Mouse (Mus musculus): ENCODE results near the gene Igsf8. TPM values are rescaled to one million over a fixed set of nuclear protein-coding genes. Genes with fewer than 3 reads are reported as not detected.

The Igsf8 gene
- polyA plus RNA-seq, 1 experiment from 2014 or later = 54.4 TPM

Other genes starting within 250 kb of the Igsf8 start
- 17.3 and 17.6 TPM in 2 replicates for gene Vangl2, start 233.2 kb upstream of the Igsf8 start, polyA plus RNA-seq (2015; fragmentation: Nextera tagmentation; extraction: Ambion mirVana)
- not detected in 2 replicates for gene Nhlh1, start 204.1 kb upstream of the Igsf8 start, polyA plus RNA-seq (2015; fragmentation: Nextera tagmentation; extraction: Ambion mirVana)
- 221 and 237 TPM in 2 replicates for gene Copa, start 179.1 kb upstream of the Igsf8 start, polyA plus RNA-seq (2015; fragmentation: Nextera tagmentation; extraction: Ambion mirVana)
- gene Ncstn, start 178.8 kb upstream of the Igsf8 start, polyA plus RNA-seq (2015; fragmentation: Nextera tagmentation; extraction: Ambion mirVana) = 130 and 137 TPM in 2 replicates
- 149 and 154 TPM in 2 replicates for gene Pex19, start 134.9 kb upstream of the Igsf8 start, polyA plus RNA-seq (2015; fragmentation: Nextera tagmentation; extraction: Ambion mirVana)
- 125 and 132 TPM in 2 replicates for gene Dcaf8, start 113.6 kb upstream of the Igsf8 start, polyA plus RNA-seq (2015; fragmentation: Nextera tagmentation; extraction: Ambion mirVana)
- 107 and 124 TPM in 2 replicates for gene Pea15a, start 54.8 kb upstream of the Igsf8 start, polyA plus RNA-seq (2015; fragmentation: Nextera tagmentation; extraction: Ambion mirVana)
- gene Casq1, start 41.8 kb upstream of the Igsf8 start, polyA plus RNA-seq (2015; fragmentation: Nextera tagmentation; extraction: Ambion mirVana) = 6.2 and 8.9 TPM in 2 replicates
- 0.05 TPM in 1 of 2 replicates, not detected in the other for gene Atp1a4, start 3.2 kb upstream of the Igsf8 start, polyA plus RNA-seq (2015; fragmentation: Nextera tagmentation; extraction: Ambion mirVana)
- gene Atp1a2, start 36.4 kb downstream of the Igsf8 start, polyA plus RNA-seq (2015; fragmentation: Nextera tagmentation; extraction: Ambion mirVana) = 2.2 and 2.9 TPM in 2 replicates
- gene Kcnj9, start 67.7 kb downstream of the Igsf8 start, polyA plus RNA-seq (2015; fragmentation: Nextera tagmentation; extraction: Ambion mirVana) = not detected in 2 replicates
- gene Kcnj10, start 79.6 kb downstream of the Igsf8 start, polyA plus RNA-seq (2015; fragmentation: Nextera tagmentation; extraction: Ambion mirVana) = 0.83 and 1.0 TPM in 2 replicates
- gene Pigm, start 114.9 kb downstream of the Igsf8 start, polyA plus RNA-seq (2015; fragmentation: Nextera tagmentation; extraction: Ambion mirVana) = 7.6 and 7.9 TPM in 2 replicates
- 0.73 and 1.1 TPM in 2 replicates for gene Slamf9, start 213.7 kb downstream of the Igsf8 start, polyA plus RNA-seq (2015; fragmentation: Nextera tagmentation; extraction: Ambion mirVana)
- 45.0 and 46.0 TPM in 2 replicates for gene Igsf9, start 220.1 kb downstream of the Igsf8 start, polyA plus RNA-seq (2015; fragmentation: Nextera tagmentation; extraction: Ambion mirVana)
- 246 and 251 TPM in 2 replicates for gene Tagln2, start 238.4 kb downstream of the Igsf8 start, polyA plus RNA-seq (2015; fragmentation: Nextera tagmentation; extraction: Ambion mirVana)

Measured in kidney, embryonic 15.5 days (tissue).